Mouse (Mus musculus) brain, adult 2 months (tissue): ENCODE results near the gene Slc13a3.

Source experiments
- DNase-seq: peaks from one replicate; pipeline ENCODE4 v3.0.0; 2011; ENCODE audit warnings: low read depth, low spot score

Slc13a3 gene

DNA sequence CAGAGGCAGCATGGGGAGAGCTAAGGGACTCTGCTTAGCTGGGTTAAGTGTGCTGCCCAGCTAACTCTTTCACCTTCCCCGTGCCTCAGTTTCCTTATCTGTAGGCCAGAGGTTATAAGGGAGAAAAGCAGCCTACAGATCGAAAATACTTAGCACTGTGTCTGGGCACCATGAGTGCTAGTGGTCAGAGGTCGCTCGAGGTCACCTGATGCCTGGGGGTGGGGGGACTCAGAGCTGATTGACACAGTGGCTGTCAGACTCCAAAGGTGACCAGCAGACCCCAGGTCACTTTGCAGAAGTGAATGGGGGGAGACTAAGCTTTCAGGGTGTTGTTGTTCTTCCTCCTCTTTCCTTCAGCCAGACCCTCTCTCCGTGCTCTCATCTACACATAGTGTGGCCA, 58.7 kb downstream of the Slc13a3 start:
- no peak for DNase-seq

DNA sequence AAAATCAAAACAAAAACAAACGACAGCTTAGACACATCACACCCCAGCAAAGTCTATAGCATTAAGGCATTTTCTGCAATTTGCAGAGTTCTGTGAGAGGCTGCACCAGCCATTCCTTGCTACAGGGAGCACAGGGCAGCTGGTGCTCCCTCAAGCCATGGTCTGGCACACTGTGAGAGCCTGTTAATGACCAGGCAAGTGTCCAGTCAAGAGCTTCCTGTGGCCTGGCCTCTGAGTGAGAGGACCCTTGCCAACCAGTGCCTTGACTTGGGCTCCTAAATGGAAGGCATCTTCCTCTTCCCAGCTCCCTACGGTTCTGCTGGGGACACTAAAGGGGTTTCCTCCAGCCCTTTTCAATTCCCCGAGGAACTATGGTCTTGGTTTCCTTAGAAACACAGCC, 59.1 kb downstream of the Slc13a3 start:
- peak; percentile 71 for DNase-seq

DNA sequence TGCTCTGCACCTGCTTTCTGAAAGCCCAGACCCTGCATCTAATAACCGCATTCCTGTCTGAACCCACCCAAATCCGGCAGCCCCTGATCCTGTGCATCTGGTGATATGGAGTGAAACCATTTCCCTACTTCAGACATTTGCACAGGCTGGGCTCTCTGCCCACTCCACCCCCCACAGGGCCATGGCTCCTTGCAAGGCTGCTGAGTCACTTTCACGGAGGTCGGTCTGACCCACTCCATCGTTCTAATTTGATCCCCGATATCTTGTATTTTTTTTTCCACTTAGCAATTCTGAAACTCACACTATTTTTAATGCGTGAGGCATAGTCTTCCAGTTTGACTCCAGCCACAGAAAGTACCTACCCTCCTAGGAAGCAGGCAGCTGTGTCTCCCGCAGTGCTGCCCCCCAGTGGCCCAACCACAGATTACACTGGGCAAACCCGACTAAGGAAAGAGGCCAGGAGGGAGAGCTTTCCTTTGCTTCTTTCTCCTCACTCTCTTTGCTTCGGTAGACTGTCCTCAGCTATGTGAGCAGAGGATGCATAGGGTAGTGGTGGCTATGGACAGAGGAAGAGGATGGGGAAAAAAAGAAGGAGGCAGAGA, 65.2 kb downstream of the Slc13a3 start:
- DNase-seq: peak; percentile 75

DNA sequence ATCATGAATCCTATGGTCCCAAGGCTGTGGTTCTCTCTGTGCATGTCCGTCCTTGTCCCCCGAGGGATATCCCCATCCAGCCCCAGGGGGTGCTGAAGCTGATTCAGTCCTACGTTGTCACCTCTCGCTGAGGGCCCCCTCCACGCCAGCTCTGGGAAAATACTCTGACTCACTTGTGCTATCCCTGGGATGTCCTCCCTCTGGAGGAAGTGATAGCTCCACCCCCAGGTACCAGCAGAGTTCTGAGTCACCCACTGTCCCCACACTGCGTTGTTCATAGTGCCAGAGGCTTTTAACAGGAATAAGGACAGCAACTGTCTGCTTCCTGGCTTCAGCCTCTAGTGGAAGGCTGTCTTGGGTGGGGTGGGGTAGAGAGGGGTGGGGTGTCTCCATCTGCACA, 67.7 kb downstream of the Slc13a3 start:
- peak; percentile 93 for DNase-seq

DNA sequence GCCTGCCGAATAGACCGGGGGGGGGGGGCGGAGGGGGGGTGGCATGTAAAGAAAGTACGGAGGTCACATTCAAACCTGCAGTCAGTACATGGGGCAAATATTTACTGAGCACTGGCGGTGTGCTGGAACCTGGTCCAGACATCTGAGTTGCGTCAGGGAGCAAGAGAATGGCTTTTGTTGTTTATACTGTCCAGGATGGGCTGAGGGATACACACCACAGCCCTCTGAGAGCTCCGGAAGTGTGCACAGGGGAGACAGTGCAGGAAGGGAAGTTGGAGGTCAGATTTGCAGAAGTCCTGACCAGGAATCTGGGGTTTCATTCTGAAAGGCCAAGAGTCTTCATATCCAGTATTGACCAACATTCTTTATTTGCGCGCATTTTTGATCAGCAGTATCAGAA, 68.1 kb downstream of the Slc13a3 start:
- peak; percentile 32 for DNase-seq

DNA sequence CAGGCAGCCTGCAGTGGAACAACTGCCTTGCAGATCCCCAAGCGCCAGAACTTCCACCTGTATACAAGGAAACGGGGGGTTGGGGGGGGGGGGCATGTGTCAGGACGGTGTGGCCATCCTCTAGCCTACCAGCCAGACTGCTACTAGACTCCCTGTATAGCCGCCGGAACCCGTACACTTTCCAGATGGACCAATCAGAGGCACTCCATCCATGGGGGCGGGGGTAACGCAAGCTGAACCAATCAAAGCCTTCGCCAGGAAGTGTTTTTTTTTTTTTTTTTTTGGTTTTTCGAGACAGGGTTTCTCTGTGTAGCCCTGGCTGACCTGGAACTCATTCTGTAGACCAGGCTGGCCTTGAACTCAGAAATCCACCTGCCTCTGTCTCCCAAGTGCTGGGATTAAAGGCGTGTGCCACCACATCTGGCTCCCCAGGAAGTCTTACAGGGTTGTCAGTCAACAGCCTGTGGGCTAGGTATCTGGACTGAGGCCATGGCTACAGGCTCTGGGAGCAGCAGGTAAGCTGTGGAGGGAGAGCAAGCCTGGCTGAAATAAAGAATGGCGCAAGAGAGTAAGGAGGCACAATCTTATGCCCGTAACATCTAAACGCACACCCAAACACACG, 74.8 kb downstream of the Slc13a3 start:
- DNase-seq: no peak

DNA sequence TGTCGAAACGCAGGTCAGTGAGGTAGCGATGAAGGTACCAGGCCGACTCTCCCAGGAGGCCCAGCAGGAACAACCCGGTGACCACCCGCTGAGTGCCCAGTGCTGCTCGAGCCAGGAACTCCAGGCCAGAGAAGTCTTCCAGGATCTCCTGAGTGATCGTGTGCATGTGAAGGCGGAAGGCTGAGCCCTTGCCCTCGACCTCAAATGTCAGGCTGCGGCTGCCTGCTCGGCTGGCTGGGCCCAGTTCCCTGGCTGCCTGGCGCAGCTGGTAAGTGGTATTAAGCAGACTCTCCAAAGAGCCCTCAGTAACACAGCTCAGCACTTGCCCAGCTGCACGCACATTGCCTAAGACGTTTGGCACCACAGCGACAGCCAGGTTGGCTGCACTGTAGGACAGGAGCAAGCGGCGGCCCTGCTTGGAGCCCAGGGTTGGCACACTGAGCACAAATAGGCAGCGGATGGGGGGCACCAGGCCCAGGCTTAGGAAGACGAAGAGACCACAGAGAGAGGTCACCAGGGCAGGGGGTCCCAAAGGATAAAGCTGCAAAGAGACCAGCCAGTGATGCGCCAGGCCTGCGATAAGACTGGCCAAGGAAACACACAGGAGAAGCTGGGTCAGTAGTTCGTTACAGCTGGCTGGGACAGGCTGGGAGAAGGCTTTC, 75.4 kb downstream of the Slc13a3 start:
- peak; percentile 36 for DNase-seq

DNA sequence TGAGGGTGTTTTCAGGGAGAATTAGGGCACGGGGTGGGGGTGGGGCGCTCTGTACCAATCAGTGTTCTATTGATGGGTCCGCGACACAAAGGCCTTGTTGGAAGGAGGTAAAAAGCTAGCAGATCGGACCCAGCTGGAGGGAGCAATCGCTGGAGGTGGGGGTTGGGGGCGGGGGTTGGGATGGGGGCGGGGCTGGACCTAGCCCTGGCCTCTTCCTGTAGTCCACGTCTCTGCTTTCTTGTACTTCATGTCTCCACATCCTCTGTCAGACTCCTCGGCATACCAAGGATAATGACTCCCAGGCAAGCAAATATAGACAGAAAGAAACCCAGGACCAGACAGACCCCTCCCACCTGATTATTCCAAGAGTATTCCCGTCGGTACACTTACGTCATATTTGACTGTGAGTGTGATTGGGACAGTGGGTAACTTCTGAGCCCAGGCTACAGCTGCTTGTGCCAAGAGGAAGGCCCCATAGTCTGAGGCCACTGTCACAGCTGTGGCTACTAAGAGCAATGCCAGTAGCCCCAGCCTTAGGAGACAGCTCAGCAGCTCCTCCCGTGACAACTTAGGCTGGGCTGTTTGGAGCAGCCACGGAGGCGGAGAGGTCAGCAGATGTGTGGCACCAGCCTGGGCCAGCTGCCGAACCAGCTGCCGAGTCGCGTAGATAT, 76.1 kb downstream of the Slc13a3 start:
- peak; percentile 73 for DNase-seq

DNA sequence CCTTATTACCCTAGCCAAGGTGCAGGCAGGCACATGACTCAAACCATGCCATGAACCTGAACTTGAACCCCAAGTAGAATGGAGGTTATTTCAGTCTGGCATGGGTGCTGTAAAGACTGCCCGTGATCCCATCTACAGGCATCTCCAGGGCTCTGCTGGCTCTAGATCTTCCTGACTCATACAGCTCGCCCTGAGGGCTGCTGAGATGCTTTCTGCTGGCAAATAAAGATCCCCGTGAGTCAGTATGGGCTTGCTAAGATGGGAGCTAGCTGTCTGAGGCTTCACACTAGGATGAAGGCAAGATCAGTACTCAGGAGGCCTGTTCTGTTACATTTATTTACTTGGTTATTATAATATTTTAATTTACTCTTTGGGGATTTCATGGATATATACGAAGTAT, 80.9 kb downstream of the Slc13a3 start:
- peak; percentile 81 for DNase-seq

DNA sequence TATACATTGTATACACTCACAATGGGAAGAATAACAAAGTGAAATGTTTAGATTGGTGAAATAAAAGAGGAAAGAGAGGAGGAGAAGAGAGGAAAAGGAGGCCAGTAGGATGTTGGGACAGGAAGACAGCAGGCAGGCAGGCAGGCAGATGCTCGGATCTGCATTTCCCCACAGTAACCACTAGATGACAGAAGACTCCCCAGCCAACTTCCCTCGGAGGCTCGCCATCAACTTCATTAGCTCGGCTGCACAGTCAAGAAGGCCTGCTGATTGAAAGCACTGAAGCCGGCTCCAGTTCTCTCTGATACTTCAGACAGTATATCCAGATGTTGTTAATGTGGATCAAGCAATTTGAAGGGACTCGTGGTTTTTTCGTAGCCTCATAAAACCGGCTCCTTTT, 81.5 kb downstream of the Slc13a3 start:
- peak; percentile 92 for DNase-seq

DNA sequence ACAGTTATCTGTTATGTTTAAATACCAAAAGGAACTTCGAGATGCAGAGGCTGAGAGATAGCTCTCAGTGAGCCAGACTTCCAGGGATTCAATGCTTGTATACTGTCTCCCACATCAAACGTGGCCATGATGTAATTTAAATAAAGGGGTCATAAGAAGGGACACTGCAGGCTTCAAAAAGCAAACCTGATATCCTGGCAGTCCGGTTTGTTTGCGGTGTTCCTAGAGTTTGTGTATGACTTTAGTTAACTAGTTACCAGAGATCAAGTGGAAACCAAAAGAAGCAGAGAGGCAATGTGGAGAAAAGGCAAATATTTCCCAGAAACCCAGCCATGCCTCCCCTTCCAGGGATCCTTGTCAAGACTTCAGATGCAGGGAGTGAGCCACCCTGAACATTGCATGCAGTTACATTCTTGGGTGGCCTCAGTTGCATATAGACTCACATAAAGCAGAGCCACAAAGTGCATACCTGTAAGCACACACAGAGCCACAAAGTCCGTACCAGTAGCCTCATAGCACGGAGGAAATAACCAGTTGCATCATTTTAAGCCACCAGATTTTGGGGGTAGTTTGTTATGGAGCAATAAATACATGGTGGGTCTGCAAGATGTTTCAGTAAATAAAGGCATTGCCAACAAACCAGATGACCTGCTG, 83.6 kb downstream of the Slc13a3 start:
- no peak for DNase-seq

DNA sequence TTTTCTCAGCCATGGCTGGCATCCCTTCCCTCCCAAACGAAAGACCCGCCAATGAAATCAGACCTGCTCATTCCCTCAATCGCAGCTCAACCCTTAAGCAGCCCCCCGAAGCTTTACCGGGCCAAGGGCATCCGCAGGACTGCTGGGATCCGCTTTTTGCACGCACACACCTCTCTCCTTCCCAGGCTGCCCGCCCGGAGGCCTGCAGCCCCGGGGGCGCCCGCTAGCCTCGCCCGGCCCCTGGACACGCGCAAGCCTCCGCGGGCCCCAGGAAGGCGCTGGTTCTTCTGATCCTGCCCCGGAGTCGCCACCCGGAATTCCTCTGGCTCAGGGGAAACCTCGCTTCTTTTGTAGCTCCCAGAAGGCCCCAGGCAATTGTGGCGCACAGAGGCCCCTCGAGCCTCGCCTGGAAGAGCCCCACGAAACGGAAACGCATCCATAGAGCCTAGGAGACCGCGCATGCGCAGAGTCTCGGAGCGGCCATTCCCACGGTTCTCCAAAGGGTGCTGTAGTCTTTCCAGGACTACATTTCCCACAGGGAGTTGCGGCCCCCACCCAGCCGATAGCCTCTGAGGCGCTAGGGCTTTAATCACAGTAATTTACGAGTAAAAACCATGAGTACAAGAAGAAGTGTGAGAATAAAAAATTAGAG, 85.1 kb downstream of the Slc13a3 start, which contains the start of gene Zfp334:
Gene Zfp334 (minus strand): TSS at position 416 of the 652 bp plus-strand sequence.
- peak; percentile 98 for DNase-seq

DNA sequence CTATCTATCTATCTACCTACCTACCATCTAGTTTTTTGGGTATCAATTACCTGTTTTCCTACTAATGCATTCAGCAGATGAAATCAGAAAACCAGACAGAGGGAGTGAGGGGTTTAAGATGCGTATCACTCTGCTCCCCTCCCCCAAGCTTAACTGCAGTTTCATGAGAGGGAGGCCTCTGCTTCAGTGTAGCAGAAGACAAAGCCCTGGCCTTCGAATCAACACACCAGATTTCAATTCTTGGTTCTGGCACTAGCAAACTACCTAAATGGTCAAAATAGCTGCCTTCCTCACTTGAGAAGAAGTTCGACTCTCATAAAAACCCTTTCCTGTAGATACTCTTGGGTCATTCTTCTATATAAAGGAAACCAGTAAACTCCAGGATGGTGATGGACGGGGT, 85.7 kb downstream of the Slc13a3 start:
- DNase-seq: no peak

DNA sequence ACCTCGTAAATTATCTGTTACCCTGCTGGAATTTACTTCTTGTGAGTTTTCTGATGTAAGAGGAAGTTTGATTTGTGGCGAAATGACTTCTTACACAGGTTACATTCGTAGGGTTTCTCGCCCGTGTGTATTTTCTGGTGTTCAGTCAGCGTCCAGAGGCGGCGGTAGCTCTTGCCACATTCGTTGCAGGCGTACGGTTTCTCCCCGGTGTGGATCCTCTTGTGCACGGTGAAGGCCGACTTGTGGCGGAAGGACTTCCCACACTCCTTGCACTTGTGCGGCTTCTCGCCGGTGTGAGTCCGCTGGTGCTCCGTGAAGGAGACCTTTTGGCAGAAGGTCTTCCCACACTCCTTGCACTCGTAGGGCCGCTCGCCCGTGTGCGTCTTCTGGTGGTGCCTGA, 93.0 kb downstream of the Slc13a3 start:
- DNase-seq: no peak

DNA sequence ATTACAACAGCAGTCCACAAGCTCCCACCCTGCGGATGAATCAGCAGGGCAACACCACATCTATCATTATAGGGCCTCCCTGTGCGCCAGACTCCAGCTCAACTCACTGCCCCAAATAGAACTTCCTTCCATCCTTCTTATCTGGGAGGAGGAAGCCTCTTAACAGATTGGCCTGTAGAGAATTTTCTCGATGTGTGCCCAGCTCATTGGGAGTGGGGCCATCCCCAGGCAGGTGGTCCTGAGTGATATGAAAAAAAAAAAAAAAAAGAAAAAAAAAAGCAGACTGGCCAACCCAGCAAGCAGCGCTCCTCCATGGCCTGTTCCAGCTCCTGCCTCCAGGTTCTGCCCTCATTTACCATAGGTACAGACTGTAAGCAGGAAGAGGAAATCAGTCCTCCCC, 97.0 kb downstream of the Slc13a3 start:
- no peak for DNase-seq

DNA sequence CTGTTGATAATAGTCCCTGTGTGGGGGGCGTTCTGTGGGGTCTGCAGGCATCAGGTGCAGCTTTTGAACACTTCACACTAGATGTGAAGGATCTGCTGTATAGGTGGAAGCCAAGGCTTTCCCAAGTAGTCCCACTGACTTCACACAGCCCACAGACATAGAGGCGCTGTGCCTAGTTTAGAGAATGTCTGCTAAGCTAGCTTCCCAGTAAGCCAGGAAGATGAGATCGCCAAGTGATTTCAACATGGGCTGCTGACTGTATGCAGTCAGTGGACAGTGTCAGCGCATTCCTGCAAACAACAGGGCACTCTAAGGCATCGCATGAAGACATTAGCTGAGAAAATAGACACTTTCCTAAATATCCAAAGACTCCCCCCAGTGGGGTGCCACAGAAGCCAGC, 97.6 kb downstream of the Slc13a3 start:
- peak; percentile 46 for DNase-seq

DNA sequence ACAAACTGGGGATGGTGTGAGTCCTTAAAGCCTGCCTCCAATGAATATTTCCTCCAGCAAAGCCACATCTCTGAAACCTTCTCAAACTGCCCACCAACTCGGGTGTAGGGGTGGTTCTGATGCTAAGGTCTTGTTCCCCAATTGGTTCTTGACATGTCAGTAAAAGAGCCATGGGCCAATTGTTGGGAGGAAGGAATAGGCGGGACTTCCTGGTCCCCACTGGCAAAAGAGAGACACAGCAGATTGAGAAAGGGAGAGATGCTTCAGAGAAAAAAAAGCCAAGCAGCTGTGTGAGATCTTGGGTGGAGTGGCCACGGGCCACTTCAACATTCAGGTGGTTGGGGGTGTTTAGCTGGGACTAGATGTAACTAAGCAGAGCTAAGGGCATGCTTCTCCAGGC, 102.0 kb downstream of the Slc13a3 start:
- peak; percentile 39 for DNase-seq

DNA sequence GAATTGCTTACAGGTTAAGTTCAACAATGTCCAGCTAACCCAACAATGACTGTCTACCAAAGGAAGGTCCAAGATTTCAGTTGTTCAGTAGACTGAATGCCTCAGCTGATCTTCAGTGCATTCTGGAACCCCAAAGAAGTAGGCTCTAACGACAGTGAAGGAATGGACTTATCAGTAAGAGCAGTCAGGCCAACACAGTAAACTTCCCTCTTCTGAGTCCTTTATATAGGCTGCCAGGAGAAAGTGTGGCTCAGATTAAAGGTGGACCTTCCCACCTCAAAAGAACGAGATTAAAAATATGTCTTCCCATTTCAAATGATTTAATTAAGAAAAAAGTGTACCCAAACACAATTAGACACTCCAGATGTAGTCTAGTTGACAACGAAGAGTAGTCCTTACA, 102.7 kb downstream of the Slc13a3 start:
- no peak for DNase-seq

DNA sequence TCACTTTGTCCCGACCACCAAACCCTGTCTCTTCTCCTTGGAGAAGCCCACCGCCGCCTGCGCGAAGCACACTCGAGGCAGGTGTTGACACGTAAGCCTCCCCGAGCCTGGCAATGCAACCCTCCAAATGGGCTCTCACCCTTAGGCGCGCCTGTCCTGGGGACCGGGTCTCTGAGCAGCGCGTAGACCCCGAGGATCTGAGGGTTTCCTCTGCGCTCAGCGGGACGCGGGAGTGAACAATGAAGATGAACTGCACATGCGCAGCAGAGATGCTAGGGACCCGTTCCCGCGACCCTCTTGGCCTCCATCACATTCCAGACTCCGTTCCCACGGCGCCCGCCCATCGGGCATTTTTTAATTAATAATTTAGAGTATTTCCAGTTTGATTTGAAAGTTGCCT, 104.5 kb downstream of the Slc13a3 start, which contains the start of gene Zfp663:
Gene Zfp663 (minus strand): TSS at position 234 of the 400 bp plus-strand sequence.
- no peak for DNase-seq

DNA sequence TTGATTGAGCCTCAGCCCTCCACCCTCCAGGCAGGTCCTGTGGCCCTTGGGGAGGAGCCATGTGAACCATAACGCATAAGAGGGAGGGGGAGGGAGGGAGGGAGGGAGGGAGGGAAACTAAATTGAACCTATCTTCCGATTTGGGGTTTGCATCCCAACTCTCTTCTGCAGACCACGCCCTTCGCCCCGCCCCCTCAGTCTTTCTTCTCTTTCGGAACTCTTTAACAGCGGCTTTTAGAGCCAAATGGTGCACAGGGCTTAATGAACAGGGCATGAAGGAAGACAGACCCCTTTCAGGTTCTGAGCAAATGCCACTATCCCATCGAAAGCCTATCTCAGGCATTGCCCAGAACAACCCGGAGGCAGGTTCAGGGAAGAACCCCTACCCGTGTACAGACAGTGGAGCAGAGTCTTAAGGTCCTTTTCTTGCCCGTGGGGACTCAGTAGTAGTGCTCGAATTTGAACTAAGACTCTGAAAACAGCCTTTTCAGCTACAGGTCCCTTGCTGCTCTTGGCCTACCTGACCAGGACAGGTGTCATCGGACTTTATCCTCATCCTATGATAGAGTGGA, 105.1 kb downstream of the Slc13a3 start:
- no peak for DNase-seq

DNA sequence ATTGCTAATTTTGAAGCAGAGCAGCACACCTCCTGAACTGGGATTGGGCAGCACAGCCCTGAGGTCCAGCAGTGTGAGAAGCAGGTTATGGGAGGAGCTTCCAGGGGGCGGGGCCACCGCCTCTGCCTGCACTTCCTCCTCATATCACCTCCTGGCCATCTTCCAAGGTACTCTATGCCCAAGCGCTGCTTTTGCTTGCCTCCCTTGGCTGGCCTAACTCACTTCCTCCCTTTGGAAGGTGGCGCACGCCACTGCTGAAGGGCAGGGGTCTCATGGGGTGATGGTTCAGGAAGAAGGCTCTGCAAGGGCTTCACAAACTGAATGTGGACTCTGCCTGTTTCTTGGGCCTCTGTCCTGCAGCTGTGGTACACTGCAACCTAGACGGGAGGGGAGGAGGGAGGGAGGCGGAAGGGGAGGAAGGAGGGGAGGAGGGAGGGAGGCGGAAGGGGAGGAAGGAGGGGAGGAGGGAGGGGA, 105.9 kb downstream of the Slc13a3 start:
- DNase-seq: no peak
